Mouse (Mus musculus) ES-Bruce4 (cell line): ENCODE results near the gene Ly6g6d. TPM values are rescaled to one million over a fixed set of nuclear protein-coding genes. Genes with fewer than 3 reads are reported as not detected.

Experiments used
- H3K27ac ChIP-seq: 2 replicates; pipeline ENCODE4 v1.5.1; 2012; ENCODE audit warnings: low read length, inconsistent platforms; ENCODE audit not compliant: insufficient read depth
- H3K27me3 ChIP-seq: 2 replicates; pipeline ENCODE4 v1.6.1; 2012; ENCODE audit warnings: mild to moderate bottlenecking, low read length, inconsistent platforms; ENCODE audit not compliant: control insufficient read depth, poor library complexity, insufficient read depth, severe bottlenecking
- H3K36me3 ChIP-seq: 2 replicates; pipeline ENCODE4 v1.6.1; 2012; ENCODE audit warnings: inconsistent platforms, mild to moderate bottlenecking, low read length, moderate library complexity; ENCODE audit not compliant: control insufficient read depth, poor library complexity, insufficient read depth, severe bottlenecking
- H3K4me1 ChIP-seq: one replicate; pipeline ENCODE4 v1.8.1; 2011; ENCODE audit warnings: low read length; ENCODE audit not compliant: control insufficient read depth, insufficient read depth
- H3K4me3 ChIP-seq: 2 replicates; pipeline ENCODE4 v1.5.1; 2011; ENCODE audit warnings: low read depth, mild to moderate bottlenecking, low read length
- H3K9ac ChIP-seq: 2 replicates; pipeline ENCODE4 v1.6.1; 2012; ENCODE audit warnings: low read depth, mild to moderate bottlenecking, inconsistent platforms; ENCODE audit not compliant: poor library complexity, severe bottlenecking
- H3K9me3 ChIP-seq: replicated peaks from 2 replicates; pipeline ENCODE4 v1.6.1; 2012; ENCODE audit warnings: mild to moderate bottlenecking, low read length, inconsistent platforms; ENCODE audit not compliant: control insufficient read depth, poor library complexity, insufficient read depth, severe bottlenecking
- CTCF ChIP-seq: IDR thresholded peaks from one replicate; pipeline ENCODE4 v1.8.1; 2011; ENCODE audit warnings: low read depth, low read length
- EP300 ChIP-seq: IDR thresholded peaks from 2 replicates; pipeline ENCODE4 v1.6.1; 2011; ENCODE audit warnings: low read depth, low read length; ENCODE audit not compliant: insufficient read depth
- POLR2A ChIP-seq: IDR thresholded peaks from one replicate; pipeline ENCODE4 v1.8.1; 2011; ENCODE audit warnings: low read length; ENCODE audit not compliant: insufficient read depth
- polyA plus RNA-seq: library from polyadenylated mRNA; stranded (reverse); fragments of >200 nt; gene quantifications from 2 replicates; pipeline ENCODE4 v1.2.4, GENCODE M21; 2011; ENCODE audit warnings: low read depth; ENCODE audit not compliant: missing spikeins, insufficient read depth, insufficient read length

Ly6g6d gene
- polyA plus RNA-seq, 1 experiment: 1.9 TPM

- Histone ChIP-seq H3K27me3 (no peaks in the 10 kb centered on the region), H3K4me1 (no peaks in the 10 kb centered on the region)
- no peak for TF ChIP-seq POLR2A
- no peak for TF ChIP-seq CTCF
- no peak for TF ChIP-seq EP300
These were observed 30.2 kb upstream of the Ly6g6d start, which contains the start of gene Ly6g5c for GRCm38 (mm10) chr17:35108097-35108496. TSS of gene Ly6g5c (plus strand) at chr17:35108279.

GRCm38 (mm10) chr17:35106522-35106921 is 28.7 kb upstream of the Ly6g6d start:
- H3K9me3 ChIP-seq: no peaks in the 10 kb centered on the region
- no peak overlapping the region for H3K4me3 ChIP-seq
- no peak for TF ChIP-seq CTCF
- TF ChIP-seq POLR2A: no peak
- no peak for TF ChIP-seq EP300
- H3K4me1 ChIP-seq: no peaks in the 10 kb centered on the region
- H3K27ac ChIP-seq: no peak overlapping the region
- H3K9ac ChIP-seq: no peak overlapping the region
- no peaks in the 10 kb centered on the region for H3K36me3 ChIP-seq
- H3K27me3 ChIP-seq: no peaks in the 10 kb centered on the region

More at GRCm38 (mm10) chr17:35108097-35108496, 30.2 kb upstream of the Ly6g6d start, which contains the start of gene Ly6g5c:
- Histone ChIP-seq H3K4me3 (no peak within 1 kb of the TSS), H3K9me3 (no peaks in the 10 kb centered on the region), H3K27ac (no peak within 1 kb of the TSS), H3K36me3 (no peaks in the 10 kb centered on the region), H3K9ac (no peak within 1 kb of the TSS)

GRCm38 (mm10) chr17:35105740-35106389 is 28.0 kb upstream of the Ly6g6d start:
- Histone ChIP-seq H3K4me3 (no peak overlapping the region), H3K4me1 (no peaks in the 10 kb centered on the region), H3K27ac (no peak overlapping the region), H3K27me3 (no peaks in the 10 kb centered on the region), H3K9me3 (no peaks in the 10 kb centered on the region), H3K36me3 (no peaks in the 10 kb centered on the region), H3K9ac (no peak overlapping the region)
- TF ChIP-seq EP300 (no peak), POLR2A (no peak), CTCF (peak; percentile 75)

GRCm38 (mm10) chr17:35104754-35105153 is 26.9 kb upstream of the Ly6g6d start:
- TF ChIP-seq CTCF: no peak
- TF ChIP-seq EP300: no peak
- TF ChIP-seq POLR2A: no peak
- Histone ChIP-seq H3K36me3 (no peaks in the 10 kb centered on the region), H3K27me3 (no peaks in the 10 kb centered on the region), H3K4me1 (no peaks in the 10 kb centered on the region), H3K9ac (no peak overlapping the region), H3K4me3 (no peak overlapping the region), H3K27ac (no peak overlapping the region), H3K9me3 (no peaks in the 10 kb centered on the region)

- Histone ChIP-seq H3K9ac (no peak overlapping the region), H3K4me3 (no peak overlapping the region), H3K27me3 (no peaks in the 10 kb centered on the region), H3K27ac (no peak overlapping the region), H3K9me3 (no peaks in the 10 kb centered on the region), H3K4me1 (no peaks in the 10 kb centered on the region), H3K36me3 (no peaks in the 10 kb centered on the region)
- TF ChIP-seq CTCF (no peak), POLR2A (no peak), EP300 (no peak)
These were observed 26.2 kb upstream of the Ly6g6d start for GRCm38 (mm10) chr17:35104079-35104478.

- H3K4me1 ChIP-seq: no peaks in the 10 kb centered on the region
- no peak overlapping the region for H3K4me3 ChIP-seq
- no peak for TF ChIP-seq EP300
- no peak for TF ChIP-seq POLR2A
- no peak for TF ChIP-seq CTCF
- H3K36me3 ChIP-seq: no peaks in the 10 kb centered on the region
- no peaks in the 10 kb centered on the region for H3K9me3 ChIP-seq
- no peaks in the 10 kb centered on the region for H3K27me3 ChIP-seq
- H3K27ac ChIP-seq: no peak overlapping the region
- H3K9ac ChIP-seq: no peak overlapping the region
These were observed 25.4 kb upstream of the Ly6g6d start for GRCm38 (mm10) chr17:35103221-35103690.
